Mouse (Mus musculus): ENCODE data around the gene Fbxo33. TPM values are rescaled to one million over a fixed set of nuclear protein-coding genes. Genes with fewer than 3 reads are reported as not detected.
A peak's percentile ranks its signal among the peaks of the same experiment; 100 is the strongest.
"Not testable (repeated sequence)": the region's sequence is repeated elsewhere in the genome, so short reads cannot be mapped to it uniquely, and the experiment has no call there.

The Fbxo33 gene
- 9.9 and 10.8 TPM in 2 replicates for polyA plus RNA-seq (2016; fragmentation: Nextera tagmentation; extraction: Ambion mirVana)

GRCm38 (mm10) chr12:59219325-59220225 is at the start of gene Fbxo33:
Fbxo33 (minus strand) TSS chr12:59219725.
- under 1% methylated on average over 109 of the region's 109 CpGs for WGBS
- Histone ChIP-seq H3K9ac (peak within 1 kb of the TSS; percentile 90), H3K4me2 (replicated peaks) (peak within 1 kb of the TSS; percentile 85), H3K27ac (peak within 1 kb of the TSS; percentile 91), H3K36me3 (no peaks in the 10 kb centered on the region), H3K27me3 (replicated peaks) (no peaks in the 10 kb centered on the region), H3K9me3 (no peaks in the 10 kb centered on the region), H3K4me3 (peak within 1 kb of the TSS; percentile 95), H3K4me1 (peaks cover 20% of the 10 kb centered on the region)
- ATAC-seq (ENCODE audit: low FRiP score, low read depth): peak; percentile 98

- Histone ChIP-seq H3K27ac (no peak overlapping the region), H3K9ac (no peak overlapping the region), H3K27me3 (replicated peaks) (no peaks in the 10 kb centered on the region), H3K36me3 (no peaks in the 10 kb centered on the region), H3K4me1 (no peaks in the 10 kb centered on the region), H3K9me3 (no peaks in the 10 kb centered on the region), H3K4me3 (no peak overlapping the region), H3K4me2 (replicated peaks) (peak overlapping the region; percentile 43)
- 73% methylated on average over 4 of the region's 4 CpGs for WGBS
- ATAC-seq (ENCODE audit: low FRiP score, low read depth): 0 out of 2 replicates have a peak, but pooled peaks have one; percentile 9
Observed at GRCm38 (mm10) chr12:59265942-59266231, 46.4 kb upstream of the Fbxo33 start.

GRCm38 (mm10) chr12:59265207-59265941 is 45.8 kb upstream of the Fbxo33 start:
- no peaks in the 10 kb centered on the region for H3K9me3 ChIP-seq
- peak overlapping the region; percentile 43 for H3K4me2 ChIP-seq (replicated peaks)
- H3K27me3 ChIP-seq (replicated peaks): no peaks in the 10 kb centered on the region
- 33% methylated on average over 15 of the region's 15 CpGs for WGBS
- no peaks in the 10 kb centered on the region for H3K36me3 ChIP-seq
- no peak overlapping the region for H3K9ac ChIP-seq
- no peak overlapping the region for H3K27ac ChIP-seq
- ATAC-seq (ENCODE audit: low FRiP score, low read depth): peak; percentile 44; the same call in 1 of the 2 replicates
- H3K4me3 ChIP-seq: no peak overlapping the region
- H3K4me1 ChIP-seq: no peaks in the 10 kb centered on the region

GRCm38 (mm10) chr12:59262841-59263240 is 43.3 kb upstream of the Fbxo33 start:
- H3K4me2 ChIP-seq (replicated peaks): no peak overlapping the region
- 85% methylated on average over 3 of the region's 3 CpGs for WGBS
- H3K36me3 ChIP-seq: no peaks in the 10 kb centered on the region
- no peak for ATAC-seq (ENCODE audit: low FRiP score, low read depth)
- no peaks in the 10 kb centered on the region for H3K4me1 ChIP-seq
- H3K9me3 ChIP-seq: no peaks in the 10 kb centered on the region
- H3K27ac ChIP-seq: no peak overlapping the region
- no peak overlapping the region for H3K9ac ChIP-seq
- no peaks in the 10 kb centered on the region for H3K27me3 ChIP-seq (replicated peaks)
- no peak overlapping the region for H3K4me3 ChIP-seq

DNA sequence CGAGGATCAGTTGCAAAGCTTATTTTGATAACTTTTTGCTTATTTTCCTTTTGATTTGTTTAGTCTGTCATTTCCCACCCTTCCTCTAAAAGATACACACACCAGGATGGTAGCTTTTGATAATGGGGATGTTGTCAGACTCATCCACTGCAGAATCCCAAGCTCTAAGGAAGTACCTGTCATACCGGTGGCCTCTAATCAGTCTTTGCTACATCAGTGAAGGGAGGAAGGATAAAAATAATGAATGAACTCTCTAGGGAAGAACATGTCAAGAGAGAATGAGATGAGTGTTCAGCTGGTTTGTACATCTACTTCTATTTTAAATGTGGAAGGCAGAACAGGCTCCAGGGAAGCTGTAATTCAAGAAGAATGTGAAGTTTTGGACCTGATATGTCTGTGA is 41.3 kb upstream of the Fbxo33 start:
- ATAC-seq (ENCODE audit: low FRiP score, low read depth): no peak
- no peak overlapping the region for H3K27ac ChIP-seq
- 81% methylated on average over 2 of the region's 2 CpGs for WGBS
- no peaks in the 10 kb centered on the region for H3K9me3 ChIP-seq
- H3K9ac ChIP-seq: no peak overlapping the region
- H3K36me3 ChIP-seq: no peaks in the 10 kb centered on the region
- H3K4me2 ChIP-seq (replicated peaks): no peak overlapping the region
- no peak overlapping the region for H3K4me3 ChIP-seq
- no peaks in the 10 kb centered on the region for H3K4me1 ChIP-seq
- no peaks in the 10 kb centered on the region for H3K27me3 ChIP-seq (replicated peaks)

- no peak overlapping the region for H3K27ac ChIP-seq
Observed at GRCm38 (mm10) chr12:59260362-59260761, 40.8 kb upstream of the Fbxo33 start.

GRCm38 (mm10) chr12:59259015-59259414 is 39.5 kb upstream of the Fbxo33 start:
- H3K9me3 ChIP-seq: no peaks in the 10 kb centered on the region
- WGBS: 84% methylated on average over 5 of the region's 5 CpGs
- no peaks in the 10 kb centered on the region for H3K4me1 ChIP-seq
- H3K27me3 ChIP-seq (replicated peaks): no peaks in the 10 kb centered on the region
- no peak overlapping the region for H3K4me2 ChIP-seq (replicated peaks)
- ATAC-seq (ENCODE audit: low FRiP score, low read depth): no peak
- no peaks in the 10 kb centered on the region for H3K36me3 ChIP-seq
- H3K4me3 ChIP-seq: no peak overlapping the region
- H3K9ac ChIP-seq: no peak overlapping the region
- H3K27ac ChIP-seq: no peak overlapping the region

More at GRCm38 (mm10) chr12:59260362-59260761, 40.8 kb upstream of the Fbxo33 start:
- Histone ChIP-seq H3K4me3 (no peak overlapping the region), H3K4me1 (no peaks in the 10 kb centered on the region), H3K27me3 (replicated peaks) (no peaks in the 10 kb centered on the region), H3K36me3 (no peaks in the 10 kb centered on the region), H3K9me3 (no peaks in the 10 kb centered on the region), H3K4me2 (replicated peaks) (no peak overlapping the region), H3K9ac (no peak overlapping the region)
- no peak for ATAC-seq (ENCODE audit: low FRiP score, low read depth)

- Histone ChIP-seq H3K9me3 (no peaks in the 10 kb centered on the region), H3K4me2 (replicated peaks) (no peak overlapping the region), H3K4me3 (no peak overlapping the region), H3K27ac (no peak overlapping the region), H3K36me3 (no peaks in the 10 kb centered on the region), H3K9ac (no peak overlapping the region), H3K27me3 (replicated peaks) (no peaks in the 10 kb centered on the region), H3K4me1 (no peaks in the 10 kb centered on the region)
- ATAC-seq (ENCODE audit: low FRiP score, low read depth): no peak
- WGBS: 86% methylated on average over 2 of the region's 2 CpGs
Observed at GRCm38 (mm10) chr12:59250259-59250827, 30.8 kb upstream of the Fbxo33 start.

DNA sequence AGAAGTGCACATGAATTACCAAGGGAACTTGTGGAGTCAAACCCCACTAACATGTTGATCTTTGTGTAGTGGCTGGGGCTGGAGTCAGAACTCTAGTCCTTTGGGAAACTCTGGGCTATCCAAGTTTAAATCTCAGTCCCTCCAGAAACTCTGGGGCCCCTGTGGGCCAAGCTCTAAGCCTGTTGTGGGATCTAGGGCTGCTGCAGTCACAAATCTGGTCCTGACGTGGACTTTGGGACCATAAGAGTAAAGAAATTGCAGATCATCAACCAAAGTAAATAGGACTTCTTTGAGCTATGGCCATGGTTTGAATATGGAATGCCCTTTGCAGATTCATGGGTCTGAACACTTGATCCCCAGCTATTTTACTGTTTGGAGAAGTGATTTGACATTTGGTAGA is 29.4 kb upstream of the Fbxo33 start:
- H3K9me3 ChIP-seq: no peaks in the 10 kb centered on the region
- no peak overlapping the region for H3K4me3 ChIP-seq
- no peaks in the 10 kb centered on the region for H3K27me3 ChIP-seq (replicated peaks)
- no peak for ATAC-seq (ENCODE audit: low FRiP score, low read depth)
- H3K4me2 ChIP-seq (replicated peaks): no peak overlapping the region
- 85% methylated on average over 1 of the region's 1 CpGs for WGBS
- H3K36me3 ChIP-seq: no peaks in the 10 kb centered on the region
- H3K4me1 ChIP-seq: no peaks in the 10 kb centered on the region
- H3K27ac ChIP-seq: no peak overlapping the region
- no peak overlapping the region for H3K9ac ChIP-seq

DNA sequence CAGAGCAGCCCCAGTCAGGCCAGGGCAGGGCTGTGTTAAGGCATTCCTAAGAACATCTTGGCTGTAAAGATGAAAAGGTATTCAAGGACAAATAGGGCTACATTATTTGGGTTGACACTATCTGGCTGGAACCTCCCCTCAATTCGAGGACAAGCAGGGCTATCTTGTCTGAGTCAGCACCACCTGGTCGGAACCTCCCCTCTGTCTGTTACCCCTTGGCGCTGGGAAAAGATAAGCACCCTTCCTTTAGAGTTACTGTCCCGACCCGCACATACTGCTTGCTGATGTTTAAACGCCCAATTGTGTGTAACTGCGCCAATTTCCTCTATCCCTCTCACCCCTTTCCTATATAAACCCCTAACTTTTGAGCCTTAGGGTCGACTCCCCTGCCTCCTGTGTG is 21.5 kb upstream of the Fbxo33 start:
- not testable (repeated sequence) for H3K9ac ChIP-seq; H3K27ac ChIP-seq; H3K9me3 ChIP-seq; H3K4me2 ChIP-seq (replicated peaks); H3K4me3 ChIP-seq; H3K36me3 ChIP-seq; ATAC-seq (ENCODE audit: low FRiP score, low read depth); H3K4me1 ChIP-seq; H3K27me3 ChIP-seq (replicated peaks)
- 94% methylated on average over 8 of the region's 8 CpGs for WGBS

GRCm38 (mm10) chr12:59238434-59238833 is 18.9 kb upstream of the Fbxo33 start:
- H3K4me1 ChIP-seq: no peaks in the 10 kb centered on the region
- no peak overlapping the region for H3K27ac ChIP-seq
- no peaks in the 10 kb centered on the region for H3K9me3 ChIP-seq
- H3K4me3 ChIP-seq: no peak overlapping the region
- no peak for ATAC-seq (ENCODE audit: low FRiP score, low read depth)
- H3K36me3 ChIP-seq: no peaks in the 10 kb centered on the region
- H3K27me3 ChIP-seq (replicated peaks): no peaks in the 10 kb centered on the region
- H3K9ac ChIP-seq: no peak overlapping the region
- H3K4me2 ChIP-seq (replicated peaks): no peak overlapping the region
- 83% methylated on average over 5 of the region's 5 CpGs for WGBS

- no peak overlapping the region for H3K27ac ChIP-seq
- no peaks in the 10 kb centered on the region for H3K27me3 ChIP-seq (replicated peaks)
- no peaks in the 10 kb centered on the region for H3K36me3 ChIP-seq
- 92% methylated on average over 5 of the region's 5 CpGs for WGBS
- H3K9me3 ChIP-seq: no peaks in the 10 kb centered on the region
- no peak for ATAC-seq (ENCODE audit: low FRiP score, low read depth)
- no peaks in the 10 kb centered on the region for H3K4me1 ChIP-seq
- H3K4me3 ChIP-seq: no peak overlapping the region
- no peak overlapping the region for H3K9ac ChIP-seq
- H3K4me2 ChIP-seq (replicated peaks): no peak overlapping the region
Observed at GRCm38 (mm10) chr12:59228401-59228800, 8.9 kb upstream of the Fbxo33 start.
